In genomic region chr3:88467116-88467824, GRCm38 (mm10) we compare ENCODE assay signal across 8 mouse cellular contexts. TPM values are rescaled to one million over a fixed set of nuclear protein-coding genes. Genes with fewer than 3 reads are reported as not detected.
DNase-seq lines count a peak whose midpoint lies in the region; ATAC-seq and TF ChIP-seq lines count a peak whose summit lies in the region.

No protein-coding gene starts in this region.

- no peaks in the 10 kb centered on the region for H3K9me3 ChIP-seq in G1E (replicated peaks)
- H3K9me3 ChIP-seq in forebrain, postnatal 0 days (ENCODE audit: low read length): no peaks in the 10 kb centered on the region
- no peaks in the 10 kb centered on the region for H3K9me3 ChIP-seq in hindbrain, embryonic 10.5 days
- no peaks in the 10 kb centered on the region for H3K9me3 ChIP-seq in lung, embryonic 15.5 days

- H3K4me1 ChIP-seq in G1E (ENCODE audit: insufficient read depth, low read depth, low read length): peaks cover 17% of the 10 kb centered on the region
- no peaks in the 10 kb centered on the region for H3K4me1 ChIP-seq in forebrain, postnatal 0 days (ENCODE audit: insufficient read depth)
- H3K4me1 ChIP-seq in hindbrain, embryonic 10.5 days (replicated peaks): peaks cover 5% of the 10 kb centered on the region; the same call in 1 of the 2 replicates
- no peaks in the 10 kb centered on the region for H3K4me1 ChIP-seq in lung, embryonic 15.5 days
- H3K4me1 ChIP-seq in olfactory bulb, adult 2 months (ENCODE audit: control insufficient read depth, insufficient read depth, low read length): no peaks in the 10 kb centered on the region; the same call in 1 of the 2 replicates

- peak; percentile 61 for DNase-seq in G1E (ENCODE audit: low spot score)
- DNase-seq in cerebellum, adult 18-20 months: peak; percentile 90 to 92
- peak; percentile 93 for DNase-seq in forebrain, postnatal 0 days
- peak; percentile 88 for DNase-seq in hindbrain, embryonic 10.5 days (ENCODE audit: low spot score)
- peak; percentile 81 for DNase-seq in layer of hippocampus, adult 9-10 months (ENCODE audit: low spot score)
- peak; percentile 58 to 60 for DNase-seq in thymus, adult 18-20 months

- peaks cover 10% of the 10 kb centered on the region for H3K27me3 ChIP-seq in G1E (ENCODE audit: insufficient read depth, low read length)
- H3K27me3 ChIP-seq in forebrain, postnatal 0 days (ENCODE audit: insufficient read depth, low read length): no peaks in the 10 kb centered on the region
- H3K27me3 ChIP-seq in hindbrain, embryonic 10.5 days (ENCODE audit: insufficient read depth, poor library complexity, severe bottlenecking): peaks cover 10% of the 10 kb centered on the region; the same call in 1 of the 2 replicates
- no peaks in the 10 kb centered on the region for H3K27me3 ChIP-seq in lung, embryonic 15.5 days

- H3K4me3 ChIP-seq in G1E (ENCODE audit: low read depth, low read length): no peak overlapping the region
- no peak overlapping the region for H3K4me3 ChIP-seq in forebrain, postnatal 0 days (ENCODE audit: low read depth, low read length)
- H3K4me3 ChIP-seq in hindbrain, embryonic 10.5 days: peak overlapping the region; percentile 4; the same call in 1 of the 2 replicates
- H3K4me3 ChIP-seq in lung, embryonic 15.5 days: no peak overlapping the region
- no peak overlapping the region for H3K4me3 ChIP-seq in olfactory bulb, adult 2 months (ENCODE audit: insufficient read depth, low read depth, low read length)

- no peak overlapping the region for H3K27ac ChIP-seq in forebrain, postnatal 0 days (ENCODE audit: low read depth, low read length)
- no peak overlapping the region for H3K27ac ChIP-seq in hindbrain, embryonic 10.5 days
- H3K27ac ChIP-seq in lung, embryonic 15.5 days: no peak overlapping the region
- no peak overlapping the region for H3K27ac ChIP-seq in olfactory bulb, adult 2 months (ENCODE audit: insufficient read depth, low read depth, low read length)

- H3K36me3 ChIP-seq in G1E (replicated peaks): no peaks in the 10 kb centered on the region
- no peaks in the 10 kb centered on the region for H3K36me3 ChIP-seq in forebrain, postnatal 0 days (ENCODE audit: insufficient read depth)
- no peaks in the 10 kb centered on the region for H3K36me3 ChIP-seq in hindbrain, embryonic 10.5 days
- no peaks in the 10 kb centered on the region for H3K36me3 ChIP-seq in lung, embryonic 15.5 days

- H3K9ac ChIP-seq in forebrain, postnatal 0 days: no peak overlapping the region
- H3K9ac ChIP-seq in lung, embryonic 15.5 days: no peak overlapping the region

- WGBS in forebrain, postnatal 0 days: 28% methylated on average over 16 of the region's 16 CpGs
- WGBS in hindbrain, embryonic 10.5 days: 31% methylated on average over 16 of the region's 16 CpGs
- 30% methylated on average over 16 of the region's 16 CpGs for WGBS in lung, embryonic 15.5 days
- 28% methylated on average over 16 of the region's 16 CpGs for WGBS in olfactory bulb, adult 2 months

- TF ChIP-seq POLR2A in olfactory bulb, adult 2 months (IDR thresholded peaks at IDR 0.05; ENCODE audit: insufficient read depth, low read depth, low read length): no peak

- ATAC-seq in G1E (ENCODE audit: extremely low read depth, insufficient number of reproducible peaks, low FRiP score, poor library complexity, severe bottlenecking): peak; percentile 34; the same call in 1 of the 2 replicates
- peak; percentile 94 for ATAC-seq in forebrain, postnatal 0 days
- peak; percentile 79 for ATAC-seq in lung, embryonic 15.5 days (ENCODE audit: borderline replicate concordance, extremely low read depth, low FRiP score, low TSS enrichment)

- H3K4me2 ChIP-seq in forebrain, postnatal 0 days (ENCODE audit: low read depth): no peak overlapping the region
- no peak overlapping the region for H3K4me2 ChIP-seq in lung, embryonic 15.5 days

- peak; percentile 79 for TF ChIP-seq CTCF in G1E (IDR thresholded peaks at IDR 0.05; ENCODE audit: low read depth, low read length)
- peak; percentile 96 for TF ChIP-seq CTCF in forebrain, postnatal 0 days (IDR thresholded peaks at IDR 0.05; ENCODE audit: low read depth)
- TF ChIP-seq CTCF in olfactory bulb, adult 2 months (IDR thresholded peaks at IDR 0.05; ENCODE audit: insufficient read depth, low read depth, low read length): peak; percentile 82

RNA-seq across cellular contexts. Expression of gene Sema4a, which starts 6.3 kb away (rescaled TPM):
- total RNA-seq in G1E (2014; fragmentation: Nextera tagmentation): 1.1 TPM in 1 of 2 replicates, not detected in the other
- 0.23 and 0.66 TPM in 2 replicates for total RNA-seq in G1E (2017)
- 1.3 and 1.7 TPM in 2 replicates for polyA plus RNA-seq in G1E (2012)
- 31.5 and 33.0 TPM in 2 replicates for total RNA-seq in forebrain, postnatal 0 days (2014; rRNA removed)
- polyA plus RNA-seq in forebrain, postnatal 0 days (2015; fragmentation: Nextera tagmentation; extraction: Ambion mirVana): 19.1 and 25.8 TPM in 2 replicates
- polyA plus RNA-seq in hindbrain, embryonic 10.5 days (2016; fragmentation: Nextera tagmentation; extraction: Ambion mirVana): 3.8 and 8.6 TPM in 2 replicates
- polyA plus RNA-seq in lung, embryonic 15.5 days (2015; fragmentation: Nextera tagmentation; extraction: Ambion mirVana): 4.5 and 5.3 TPM in 2 replicates
- polyA plus RNA-seq in olfactory bulb, adult 2 months (2012; ENCODE audit: insufficient read depth, insufficient read length, low replicate concordance, missing spikeins): not detected in 2 replicates

RNA-seq across cellular contexts. Expression of gene Slc25a44, which starts 42.3 kb away (rescaled TPM):
- total RNA-seq in G1E (2014; fragmentation: Nextera tagmentation): 62.0 and 62.3 TPM in 2 replicates
- total RNA-seq in G1E (2017): 50.3 and 50.9 TPM in 2 replicates
- 17.4 and 23.0 TPM in 2 replicates for polyA plus RNA-seq in G1E (2012)
- 51.4 and 63.3 TPM in 2 replicates for total RNA-seq in forebrain, postnatal 0 days (2014; rRNA removed)
- polyA plus RNA-seq in forebrain, postnatal 0 days (2015; fragmentation: Nextera tagmentation; extraction: Ambion mirVana): 35.6 and 36.9 TPM in 2 replicates
- polyA plus RNA-seq in hindbrain, embryonic 10.5 days (2016; fragmentation: Nextera tagmentation; extraction: Ambion mirVana): 19.2 and 20.3 TPM in 2 replicates
- 13.9 and 14.8 TPM in 2 replicates for polyA plus RNA-seq in lung, embryonic 15.5 days (2015; fragmentation: Nextera tagmentation; extraction: Ambion mirVana)
- not detected in 2 replicates for polyA plus RNA-seq in olfactory bulb, adult 2 months (2012; ENCODE audit: insufficient read depth, insufficient read length, low replicate concordance, missing spikeins)

RNA-seq across cellular contexts. Expression of gene Lmna, which starts 42.5 kb away (rescaled TPM):
- total RNA-seq in G1E (2014; fragmentation: Nextera tagmentation) (69.3 and 72.1 TPM in 2 replicates), G1E (2017) (96.4 and 98.2 TPM in 2 replicates)
- 336 and 381 TPM in 2 replicates for polyA plus RNA-seq in G1E (2012)
- total RNA-seq in forebrain, postnatal 0 days (2014; rRNA removed): 49.4 and 71.3 TPM in 2 replicates
- polyA plus RNA-seq in forebrain, postnatal 0 days (2015; fragmentation: Nextera tagmentation; extraction: Ambion mirVana): 51.4 and 52.9 TPM in 2 replicates
- polyA plus RNA-seq in hindbrain, embryonic 10.5 days (2016; fragmentation: Nextera tagmentation; extraction: Ambion mirVana): 13.4 and 24.0 TPM in 2 replicates
- polyA plus RNA-seq in lung, embryonic 15.5 days (2015; fragmentation: Nextera tagmentation; extraction: Ambion mirVana): 111 and 121 TPM in 2 replicates
- not detected in 2 replicates for polyA plus RNA-seq in olfactory bulb, adult 2 months (2012; ENCODE audit: insufficient read depth, insufficient read length, low replicate concordance, missing spikeins)

RNA-seq across cellular contexts. Expression of gene Pmf1, which starts 57.1 kb away (rescaled TPM):
- 273 and 301 TPM in 2 replicates for total RNA-seq in G1E (2014; fragmentation: Nextera tagmentation)
- total RNA-seq in G1E (2017): 110 and 117 TPM in 2 replicates
- polyA plus RNA-seq in G1E (2012): 254 and 283 TPM in 2 replicates
- 22.5 and 23.8 TPM in 2 replicates for total RNA-seq in forebrain, postnatal 0 days (2014; rRNA removed)
- 27.4 and 30.5 TPM in 2 replicates for polyA plus RNA-seq in forebrain, postnatal 0 days (2015; fragmentation: Nextera tagmentation; extraction: Ambion mirVana)
- 157 and 167 TPM in 2 replicates for polyA plus RNA-seq in hindbrain, embryonic 10.5 days (2016; fragmentation: Nextera tagmentation; extraction: Ambion mirVana)
- 158 and 164 TPM in 2 replicates for polyA plus RNA-seq in lung, embryonic 15.5 days (2015; fragmentation: Nextera tagmentation; extraction: Ambion mirVana)
- polyA plus RNA-seq in olfactory bulb, adult 2 months (2012; ENCODE audit: insufficient read depth, insufficient read length, low replicate concordance, missing spikeins): not detected in 2 replicates

Comparison
In these comparisons a context has a peak if more than half of its experiments do, and no peak if none do; other contexts are left out.
1. ATAC-seq: peak in every context shown above with its lines; median percentile 94 in forebrain, postnatal 0 days; 79 in lung, embryonic 15.5 days; 34 in G1E.
2. RNA of gene Lmna, which starts 42.5 kb away (polyA plus RNA-seq): 336 to 381 TPM in G1E, 111 to 121 TPM in lung, embryonic 15.5 days, 51.4 to 52.9 TPM in forebrain, postnatal 0 days and 13.4 to 24.0 TPM in hindbrain, embryonic 10.5 days; not detected in olfactory bulb, adult 2 months; every median in the first group is over 10 times any median in the second.
3. Peak in every context shown above with its lines, with median percentiles within 50 percentile points of each other: DNase-seq and CTCF ChIP-seq.